Mouse (Mus musculus): Measurements from ENCODE around the gene Bpifc. TPM values are rescaled to one million over a fixed set of nuclear protein-coding genes. Genes with fewer than 3 reads are reported as not detected.
A peak's percentile ranks its signal among the peaks of the same experiment; 100 is the strongest.

The Bpifc gene
- polyA plus RNA-seq, 1 experiment from 2014 or later: not detected

GRCm38 (mm10) chr10:85948483-85949196 lies 63.1 kb downstream of the Bpifc start:
- peaks cover 23% of the 10 kb centered on the region for H3K36me3 ChIP-seq (ENCODE audit: control insufficient read depth, insufficient read depth, low read length)
- no peaks in the 10 kb centered on the region for H3K9me3 ChIP-seq (ENCODE audit: control insufficient read depth, low read length)
- no peak overlapping the region for H3K27ac ChIP-seq (ENCODE audit: low read length)
- H3K4me1 ChIP-seq (ENCODE audit: control insufficient read depth, insufficient read depth, low read length): no peaks in the 10 kb centered on the region
- no peak overlapping the region for H3K4me2 ChIP-seq (ENCODE audit: low read depth, low read length)
- H3K27me3 ChIP-seq (replicated peaks; ENCODE audit: control insufficient read depth, insufficient read depth, low read length): no peaks in the 10 kb centered on the region
- 95% methylated on average over 8 of the region's 8 CpGs for WGBS
- H3K9ac ChIP-seq (ENCODE audit: low read depth, low read length): no peak overlapping the region
- no peak overlapping the region for H3K4me3 ChIP-seq (ENCODE audit: low read length)
- ATAC-seq: no peak

- WGBS: 82% methylated on average over 6 of the region's 6 CpGs
- peaks cover 27% of the 10 kb centered on the region for H3K36me3 ChIP-seq (ENCODE audit: control insufficient read depth, insufficient read depth, low read length)
- no peak overlapping the region for H3K27ac ChIP-seq (ENCODE audit: low read length)
- H3K9ac ChIP-seq (ENCODE audit: low read depth, low read length): no peak overlapping the region
- H3K4me3 ChIP-seq (ENCODE audit: low read length): no peak overlapping the region
- no peaks in the 10 kb centered on the region for H3K4me1 ChIP-seq (ENCODE audit: control insufficient read depth, insufficient read depth, low read length)
- no peak overlapping the region for H3K4me2 ChIP-seq (ENCODE audit: low read depth, low read length)
- no peaks in the 10 kb centered on the region for H3K27me3 ChIP-seq (replicated peaks; ENCODE audit: control insufficient read depth, insufficient read depth, low read length)
- no peak for ATAC-seq
- H3K9me3 ChIP-seq (ENCODE audit: control insufficient read depth, low read length): no peaks in the 10 kb centered on the region
These were observed 75.3 kb downstream of the Bpifc start for GRCm38 (mm10) chr10:85936280-85936965.

DNA sequence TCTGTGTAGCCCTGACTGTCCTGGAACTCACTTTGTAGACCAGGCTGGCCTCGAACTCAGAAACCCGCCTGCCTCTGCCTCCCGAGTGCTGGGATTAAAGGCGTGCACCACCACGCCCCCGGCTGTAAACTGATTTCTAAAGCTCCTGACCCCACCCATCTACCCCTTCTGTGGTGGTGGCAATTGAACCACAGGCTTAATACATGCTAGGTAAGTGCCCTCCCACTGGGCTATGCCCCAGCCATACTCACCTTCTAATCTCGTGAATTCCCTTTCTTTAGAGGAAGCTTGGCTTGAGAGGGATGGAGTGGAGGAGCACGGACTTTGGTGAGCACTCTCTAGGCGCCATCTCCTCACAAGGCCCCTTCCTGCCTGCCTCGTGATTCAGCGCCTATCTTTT lies 81.7 kb downstream of the Bpifc start:
- ATAC-seq: no peak
- 89% methylated on average over 11 of the region's 11 CpGs for WGBS
- peaks cover 5% of the 10 kb centered on the region; the same call in 1 of the 2 replicates for H3K4me1 ChIP-seq (ENCODE audit: control insufficient read depth, insufficient read depth, low read length)

GRCm38 (mm10) chr10:85929208-85929591 lies 82.5 kb downstream of the Bpifc start:
- H3K4me2 ChIP-seq (ENCODE audit: low read depth, low read length): peak overlapping the region; percentile 94
- H3K27ac ChIP-seq (ENCODE audit: low read length): no peak overlapping the region
- H3K4me1 ChIP-seq (ENCODE audit: control insufficient read depth, insufficient read depth, low read length): peaks cover 5% of the 10 kb centered on the region; the same call in 1 of the 2 replicates
- no peaks in the 10 kb centered on the region for H3K9me3 ChIP-seq (ENCODE audit: control insufficient read depth, low read length)
- no peak for ATAC-seq
- no peak overlapping the region; the same call in 1 of the 2 replicates for H3K4me3 ChIP-seq (ENCODE audit: low read length)
- no peak overlapping the region for H3K9ac ChIP-seq (ENCODE audit: low read depth, low read length)
- 43% methylated on average over 11 of the region's 11 CpGs for whole genome bisulfite sequencing
- H3K27me3 ChIP-seq (replicated peaks; ENCODE audit: control insufficient read depth, insufficient read depth, low read length): peaks cover 6% of the 10 kb centered on the region; the same call in 1 of the 2 replicates
- H3K36me3 ChIP-seq (ENCODE audit: control insufficient read depth, insufficient read depth, low read length): no peaks in the 10 kb centered on the region

More for the DNA sequence above, 81.7 kb downstream of the Bpifc start:
- Histone ChIP-seq H3K27ac (ENCODE audit: low read length) (no peak overlapping the region), H3K27me3 (replicated peaks; ENCODE audit: control insufficient read depth, insufficient read depth, low read length) (peaks cover 6% of the 10 kb centered on the region; the same call in 1 of the 2 replicates), H3K9me3 (ENCODE audit: control insufficient read depth, low read length) (no peaks in the 10 kb centered on the region), H3K4me2 (ENCODE audit: low read depth, low read length) (no peak overlapping the region), H3K9ac (ENCODE audit: low read depth, low read length) (no peak overlapping the region), H3K36me3 (ENCODE audit: control insufficient read depth, insufficient read depth, low read length) (no peaks in the 10 kb centered on the region), H3K4me3 (ENCODE audit: low read length) (no peak overlapping the region)

GRCm38 (mm10) chr10:85928499-85929207 lies 83.0 kb downstream of the Bpifc start:
- WGBS: under 1% methylated on average over 63 of the region's 63 CpGs
- Histone ChIP-seq H3K9ac (ENCODE audit: low read depth, low read length) (peak overlapping the region; percentile 45; the same call in 1 of the 2 replicates), H3K27ac (ENCODE audit: low read length) (no peak overlapping the region)

GRCm38 (mm10) chr10:85927676-85928445 lies 83.8 kb downstream of the Bpifc start, which contains the start of gene Ascl4:
Gene Ascl4, plus strand, starts transcription at chr10:85927681.
- no peak for ATAC-seq
- H3K4me1 ChIP-seq (ENCODE audit: control insufficient read depth, insufficient read depth, low read length): peaks cover 5% of the 10 kb centered on the region; the same call in 1 of the 2 replicates
- peak within 1 kb of the TSS; percentile 45; the same call in 1 of the 2 replicates for H3K9ac ChIP-seq (ENCODE audit: low read depth, low read length)
- H3K27ac ChIP-seq (ENCODE audit: low read length): no peak within 1 kb of the TSS
- no peaks in the 10 kb centered on the region for H3K36me3 ChIP-seq (ENCODE audit: control insufficient read depth, insufficient read depth, low read length)
- peak within 1 kb of the TSS; percentile 94 for H3K4me2 ChIP-seq (ENCODE audit: low read depth, low read length)
- H3K9me3 ChIP-seq (ENCODE audit: control insufficient read depth, low read length): no peaks in the 10 kb centered on the region
- H3K4me3 ChIP-seq (ENCODE audit: low read length): peak within 1 kb of the TSS; percentile 56
- WGBS: 2% methylated on average over 23 of the region's 23 CpGs
- peaks cover 6% of the 10 kb centered on the region; the same call in 1 of the 2 replicates for H3K27me3 ChIP-seq (replicated peaks; ENCODE audit: control insufficient read depth, insufficient read depth, low read length)

More at GRCm38 (mm10) chr10:85928499-85929207, 83.0 kb downstream of the Bpifc start:
- Histone ChIP-seq H3K27me3 (replicated peaks; ENCODE audit: control insufficient read depth, insufficient read depth, low read length) (peaks cover 6% of the 10 kb centered on the region; the same call in 1 of the 2 replicates), H3K9me3 (ENCODE audit: control insufficient read depth, low read length) (no peaks in the 10 kb centered on the region), H3K4me1 (ENCODE audit: control insufficient read depth, insufficient read depth, low read length) (peaks cover 5% of the 10 kb centered on the region; the same call in 1 of the 2 replicates), H3K36me3 (ENCODE audit: control insufficient read depth, insufficient read depth, low read length) (no peaks in the 10 kb centered on the region), H3K4me3 (ENCODE audit: low read length) (peak overlapping the region; percentile 56), H3K4me2 (ENCODE audit: low read depth, low read length) (peak overlapping the region; percentile 94)
- ATAC-seq: peak; percentile 92

DNA sequence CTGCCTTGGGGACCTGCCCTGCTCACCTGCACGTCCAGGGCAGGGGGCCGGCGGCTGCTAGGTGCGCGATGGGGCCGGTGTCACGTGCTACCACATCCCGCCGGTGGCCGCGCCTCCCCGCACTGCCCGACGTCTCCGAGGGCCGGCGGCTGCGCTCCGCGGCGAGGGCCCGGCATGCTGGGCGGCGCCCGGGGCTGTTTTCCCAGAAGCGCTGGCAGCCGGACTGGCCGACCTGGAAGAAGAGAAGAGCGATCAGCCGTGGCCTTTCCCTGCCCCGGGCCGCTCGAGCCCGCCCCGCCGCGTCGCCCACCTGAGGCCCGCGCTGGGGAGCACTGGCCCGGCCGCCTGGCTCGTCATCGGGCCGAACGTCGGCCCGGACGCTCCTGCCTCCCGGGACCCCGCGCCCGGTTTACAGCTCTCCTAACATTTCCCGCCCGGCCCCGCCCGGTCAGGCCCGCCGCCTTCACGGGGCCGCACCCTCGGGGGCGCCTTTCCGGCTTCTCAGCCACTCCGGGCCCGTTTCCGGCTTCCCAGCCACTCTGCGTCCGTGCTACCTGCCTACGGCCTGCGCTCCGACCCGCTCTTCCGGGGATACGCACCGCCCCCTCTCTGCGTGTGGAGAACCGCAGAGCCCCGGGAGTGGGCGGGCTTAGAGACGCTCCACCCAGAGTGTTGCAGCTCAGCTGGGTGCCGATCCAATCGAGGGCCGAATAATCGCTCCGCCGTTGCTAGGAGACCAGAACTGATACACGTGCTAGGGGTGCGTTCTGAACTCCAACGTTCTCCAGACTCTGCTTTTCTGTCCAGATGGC lies 95.0 kb downstream of the Bpifc start, which contains the start of gene Prdm4:
Gene Prdm4 (minus strand): TSS at position 645 of the 812 bp plus-strand sequence.
- Histone ChIP-seq H3K9me3 (ENCODE audit: control insufficient read depth, low read length) (no peaks in the 10 kb centered on the region), H3K27ac (ENCODE audit: low read length) (peak within 1 kb of the TSS; percentile 91), H3K4me1 (ENCODE audit: control insufficient read depth, insufficient read depth, low read length) (peaks cover 8% of the 10 kb centered on the region), H3K27me3 (replicated peaks; ENCODE audit: control insufficient read depth, insufficient read depth, low read length) (no peaks in the 10 kb centered on the region), H3K9ac (ENCODE audit: low read depth, low read length) (peak within 1 kb of the TSS; percentile 88), H3K4me2 (ENCODE audit: low read depth, low read length) (peak within 1 kb of the TSS; percentile 77), H3K4me3 (ENCODE audit: low read length) (peak within 1 kb of the TSS; percentile 86), H3K36me3 (ENCODE audit: control insufficient read depth, insufficient read depth, low read length) (no peaks in the 10 kb centered on the region)
- under 1% methylated on average over 83 of the region's 90 CpGs for WGBS
- peak; percentile 99 for ATAC-seq
